Mouse (Mus musculus): ENCODE results near the gene Rwdd2a.
"Not testable (repeated sequence)": the region's sequence is repeated elsewhere in the genome, so short reads cannot be mapped to it uniquely, and the experiment has no call there.

Rwdd2a gene

DNA sequence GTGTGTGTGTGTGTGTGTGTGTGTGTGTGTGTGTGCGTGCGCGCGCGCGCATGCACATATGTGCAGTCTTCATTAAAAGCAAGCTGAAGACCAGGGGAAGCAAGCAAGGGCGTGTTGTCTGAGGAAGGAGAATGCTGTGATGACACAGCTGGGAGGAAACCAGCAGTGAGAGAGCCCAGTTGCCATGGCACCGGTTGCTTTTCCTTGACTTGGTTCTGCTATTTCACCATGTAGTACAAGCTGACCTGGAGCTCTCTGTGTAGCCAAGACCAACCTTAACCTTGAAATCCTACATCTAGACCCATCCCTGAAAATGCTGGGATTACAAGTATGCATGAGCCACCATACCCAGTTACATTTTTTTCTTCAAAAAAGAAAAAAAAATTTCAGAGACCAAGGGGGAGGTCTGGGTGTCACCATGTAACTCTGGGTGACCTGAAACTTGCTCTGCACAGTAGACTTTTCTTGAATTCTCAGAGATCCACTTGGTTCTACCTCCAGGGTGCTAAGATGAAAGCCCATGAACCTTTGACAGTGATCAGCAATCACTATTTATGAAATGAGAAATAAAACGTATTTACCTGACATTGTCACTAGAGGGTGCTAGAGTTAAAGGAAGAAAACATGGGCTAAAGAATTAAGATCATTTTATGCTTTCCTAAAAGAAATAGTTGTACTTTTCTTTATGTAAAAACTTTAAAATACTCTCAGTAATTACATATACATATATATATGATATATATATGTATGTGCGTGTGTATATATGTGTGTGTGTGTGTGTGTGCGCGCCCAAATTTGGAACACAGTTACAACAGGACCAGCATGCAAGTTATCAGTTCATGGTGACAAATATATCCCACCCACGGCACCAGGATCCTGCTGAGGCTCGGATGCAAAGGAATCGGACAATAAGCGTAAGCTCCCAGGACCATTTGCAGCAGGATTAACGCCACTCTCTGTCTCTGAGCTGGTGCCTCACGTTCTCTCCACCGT lies 21.2 kb downstream of the Rwdd2a start:
- DNase-seq = no peak

DNA sequence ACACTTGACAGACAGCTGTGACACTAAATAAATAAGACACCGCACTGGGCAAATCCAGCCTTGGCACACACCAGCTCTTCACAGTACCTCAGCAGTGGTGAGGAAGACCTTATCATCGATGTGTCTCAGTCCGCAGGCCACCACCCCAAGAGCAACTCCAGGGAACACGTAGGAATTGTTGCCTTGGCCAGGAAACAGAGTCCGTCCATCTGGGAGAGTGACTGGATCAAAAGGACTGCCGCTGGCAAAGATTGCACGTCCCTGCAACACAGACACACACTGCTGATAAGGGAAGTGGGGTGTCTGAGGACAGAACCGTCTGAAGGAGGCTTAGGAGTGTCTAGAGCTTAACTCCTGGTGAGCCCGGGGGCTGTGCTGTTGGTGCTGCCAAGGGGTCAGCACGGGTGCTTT lies 22.6 kb downstream of the Rwdd2a start:
- DNase-seq = not testable (repeated sequence)

DNA sequence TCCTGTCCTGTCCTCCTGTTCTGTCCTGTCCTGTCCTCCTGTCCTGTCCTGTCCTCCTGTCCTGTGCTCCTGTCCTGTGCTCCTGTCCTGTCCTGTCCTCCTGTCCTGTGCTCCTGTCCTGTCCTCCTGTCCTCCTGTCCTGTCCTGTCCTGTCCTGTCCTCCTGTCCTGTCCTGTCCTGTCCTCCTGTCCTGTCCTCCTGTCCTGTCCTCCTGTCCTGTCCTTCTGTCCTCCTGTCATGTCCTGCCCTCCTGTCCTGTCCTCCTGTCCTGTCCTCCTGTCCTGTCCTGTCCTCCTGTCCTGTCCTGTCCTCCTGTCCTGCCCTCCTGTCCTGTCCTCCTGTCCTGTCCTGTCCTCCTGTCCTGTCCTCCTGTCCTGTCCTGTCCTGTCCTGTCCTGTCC lies 25.2 kb downstream of the Rwdd2a start:
- not testable (repeated sequence) for DNase-seq

DNA sequence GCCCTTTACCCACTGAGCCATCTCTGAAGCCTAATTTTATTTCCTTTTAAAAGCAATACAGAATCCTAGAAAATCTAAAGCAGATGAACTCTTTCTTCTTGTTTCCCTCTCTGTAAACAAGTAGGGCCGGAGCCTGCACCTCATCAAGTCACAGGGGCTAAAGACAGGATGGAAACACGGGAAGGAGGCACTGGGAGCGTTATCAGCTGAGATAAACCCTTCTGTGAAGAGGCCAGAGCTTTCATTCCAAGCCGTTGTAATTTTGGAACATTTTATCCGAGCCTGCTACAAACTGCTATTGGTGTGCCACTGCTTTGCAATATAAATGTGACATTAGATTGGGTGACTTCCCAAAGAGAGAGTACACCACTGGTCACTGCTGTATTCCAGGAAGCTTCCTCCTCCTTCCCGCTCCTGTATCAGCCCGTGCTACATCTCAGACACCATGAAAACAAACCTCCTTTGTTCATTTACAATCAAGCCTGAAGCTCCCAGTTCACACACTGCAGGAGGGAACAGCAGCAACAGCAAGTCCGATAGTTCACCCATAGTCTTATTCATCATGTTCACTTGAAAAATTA lies 28.0 kb downstream of the Rwdd2a start:
- DNase-seq = no peak

DNA sequence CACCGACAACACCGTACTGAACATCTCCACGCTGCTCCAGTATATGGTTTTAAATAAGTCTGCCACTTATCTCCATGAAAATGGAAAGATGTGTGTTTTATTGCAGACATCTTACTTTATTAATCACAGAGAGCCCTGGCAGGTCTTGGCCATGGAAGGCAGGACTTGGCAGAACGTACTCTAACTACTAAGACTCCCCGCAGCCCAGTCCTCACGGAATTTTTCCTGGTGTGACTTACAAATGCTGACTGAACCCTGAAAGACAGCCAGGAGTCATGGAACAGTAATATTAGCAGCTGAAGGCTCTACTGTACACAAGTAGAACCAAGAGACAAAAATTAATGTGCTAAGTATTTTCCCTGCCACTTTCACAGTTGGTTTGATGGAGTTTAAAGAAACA lies 34.0 kb downstream of the Rwdd2a start:
- DNase-seq = no peak

DNA sequence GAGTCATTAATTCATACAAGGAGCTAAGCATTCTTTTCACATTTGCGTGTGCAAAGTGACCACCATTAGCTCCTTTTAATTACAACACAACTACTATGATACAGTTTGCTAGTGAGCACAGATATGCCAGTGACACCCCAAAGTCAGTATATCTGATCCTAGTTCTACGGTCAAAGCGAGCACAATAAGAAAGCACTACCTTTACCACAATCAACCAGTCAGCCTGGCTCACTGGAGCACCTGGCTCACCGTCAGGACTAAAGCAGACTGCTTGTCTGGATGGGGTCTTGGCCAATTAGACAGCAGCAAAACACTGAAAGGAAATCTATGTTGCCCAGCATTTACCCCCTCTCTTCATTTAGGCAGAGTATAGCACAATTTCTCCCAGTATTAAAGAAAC lies 40.3 kb downstream of the Rwdd2a start:
- no peak for DNase-seq

DNA sequence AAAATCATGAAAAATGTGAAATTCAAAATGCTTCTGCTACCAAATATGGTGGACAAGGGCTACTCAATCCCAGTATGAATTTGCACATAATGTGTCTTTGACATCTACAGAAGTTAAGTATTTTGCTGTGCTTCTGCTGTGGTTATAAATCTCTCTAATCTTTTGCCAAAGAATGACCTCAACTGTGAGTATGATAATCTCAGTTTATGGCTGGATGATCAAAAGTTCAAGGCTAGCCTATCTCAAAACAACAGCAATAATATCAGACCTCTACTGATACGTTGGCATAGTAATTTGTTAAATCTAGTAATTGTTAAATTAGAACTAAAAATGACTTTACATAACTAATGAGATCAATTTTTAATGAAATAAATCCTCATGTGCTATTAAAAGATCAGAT lies 44.0 kb downstream of the Rwdd2a start:
- no peak for DNase-seq

DNA sequence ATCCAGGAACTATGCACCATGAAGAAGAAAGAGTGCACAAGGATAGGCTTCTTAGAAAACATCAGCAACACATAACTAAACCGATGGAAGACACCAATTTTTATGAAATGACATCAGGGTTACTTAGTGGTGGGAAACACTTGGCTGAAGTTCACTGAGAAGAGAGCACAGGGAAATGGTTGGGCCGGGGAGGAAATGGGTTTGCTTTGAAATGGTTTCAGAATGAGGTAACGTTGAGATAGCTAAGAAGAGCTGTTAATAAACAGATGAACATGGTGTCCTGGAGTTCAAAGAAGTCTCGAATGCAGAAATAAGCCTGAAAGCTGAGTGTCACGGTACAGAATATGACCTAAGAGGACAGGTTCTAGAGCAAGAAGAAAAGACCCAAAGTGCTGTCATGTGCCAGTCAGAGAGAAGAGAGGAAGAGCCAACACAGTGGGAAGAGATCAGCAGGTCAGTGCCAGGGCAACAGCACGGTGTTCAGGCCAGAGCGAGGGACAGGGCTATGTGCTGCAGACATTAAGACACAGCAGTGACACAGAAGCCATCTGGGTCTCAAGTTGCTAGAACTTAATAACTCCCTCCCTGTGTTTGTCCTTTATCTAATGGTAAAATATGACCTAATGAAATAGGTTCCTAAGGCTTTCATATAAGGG lies 46.2 kb downstream of the Rwdd2a start:
- no peak for DNase-seq

DNA sequence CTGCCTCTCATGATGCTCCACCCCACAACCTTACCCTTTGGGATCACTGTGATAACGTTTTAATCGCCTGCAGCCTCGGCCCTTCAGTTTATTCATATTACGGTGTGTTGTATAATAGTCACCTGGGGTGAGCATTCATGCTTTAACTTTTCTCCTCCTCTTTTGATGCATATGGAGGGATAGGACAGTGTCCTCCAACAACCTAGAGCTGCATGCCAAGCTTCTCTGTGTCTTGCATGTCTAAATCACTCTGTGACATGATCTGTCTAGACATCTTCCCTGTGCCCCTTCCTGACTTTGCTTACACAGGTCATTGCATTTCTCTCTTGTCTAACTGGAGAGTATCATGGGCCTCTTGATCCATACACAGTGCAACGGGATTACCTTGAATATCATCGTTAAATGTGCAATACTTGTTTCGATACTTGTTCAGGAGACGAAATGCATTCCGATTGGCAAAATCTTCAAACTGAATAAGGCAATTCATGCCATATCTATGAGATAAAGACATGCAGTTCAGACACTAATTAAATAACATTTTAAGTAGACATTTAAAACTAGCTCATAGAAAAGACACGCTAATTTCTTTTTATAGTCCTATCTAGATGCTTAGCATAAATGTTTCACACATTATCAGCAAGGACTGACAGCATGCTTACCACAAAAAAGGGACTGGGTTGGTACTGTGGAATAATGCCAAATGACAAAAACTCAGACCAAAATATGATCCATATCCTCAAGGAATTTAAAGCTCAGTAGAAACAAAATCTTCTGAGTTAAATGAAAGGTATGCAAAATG lies 47.7 kb downstream of the Rwdd2a start:
- no peak for DNase-seq

DNA sequence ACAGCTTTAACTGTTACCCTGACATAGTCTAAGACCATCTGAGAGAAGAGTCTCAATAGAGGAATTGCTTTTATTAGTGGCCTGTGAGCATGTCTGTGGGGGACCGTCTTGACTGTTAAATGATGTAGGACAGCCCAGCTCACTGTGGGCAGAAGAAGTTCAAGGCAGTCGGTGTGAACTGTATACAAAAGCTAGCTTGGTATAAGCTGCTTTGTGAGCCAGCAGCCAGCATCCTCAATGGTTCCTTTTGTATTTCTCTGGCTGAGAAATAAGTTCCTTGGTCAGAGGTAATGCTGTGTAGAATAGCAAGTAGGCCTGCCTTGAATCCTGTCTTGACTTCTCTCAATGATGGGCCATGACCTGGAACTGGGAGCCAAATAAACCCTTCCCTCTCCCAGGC lies 50.3 kb downstream of the Rwdd2a start:
- DNase-seq = no peak

DNA sequence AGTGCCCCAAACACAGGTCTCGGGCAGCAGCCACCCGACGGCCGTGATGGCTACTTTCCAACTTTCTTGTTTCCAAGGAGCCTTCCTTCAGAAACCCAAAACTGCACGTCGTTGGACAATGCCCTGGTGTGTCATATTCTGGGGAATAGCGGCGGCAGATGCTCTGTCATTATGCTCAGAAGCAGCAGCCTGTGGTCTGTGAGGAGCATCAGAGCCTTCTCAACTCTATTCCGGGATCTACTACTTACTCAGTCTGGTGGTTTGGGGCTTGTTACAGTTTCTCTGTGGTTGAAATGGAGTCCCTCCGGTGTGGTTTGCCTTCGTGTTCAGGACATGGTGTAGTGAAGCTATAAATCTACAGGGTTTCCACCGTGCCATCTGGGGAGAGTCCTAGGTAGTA lies 52.2 kb downstream of the Rwdd2a start:
- DNase-seq = no peak
